Mouse (Mus musculus) midbrain, postnatal 0 days (tissue): ENCODE data around the gene Fam131b. TPM values are rescaled to one million over a fixed set of nuclear protein-coding genes. Genes with fewer than 3 reads are reported as not detected.

Source experiments
- ATAC-seq: fragments of 200-750 bp; cut with Nextera tagmentation; 2 replicates; pipeline ENCODE4 v1.8.0; 2017; ENCODE audit warnings: moderate number of reproducible peaks, mild to moderate bottlenecking, moderate TSS enrichment, moderate library complexity; ENCODE audit not compliant: low FRiP score
- DNase-seq: peaks from one replicate; pipeline ENCODE4 v3.0.0-alpha.2; 2015; ENCODE audit warnings: low spot score
- H3K27ac ChIP-seq: fragments of 300-500 bp; sonication (generic); 2 replicates; pipeline ENCODE4 v1.5.1; 2014; ENCODE audit warnings: low read depth, mild to moderate bottlenecking, low read length, mixed read lengths
- H3K27me3 ChIP-seq: fragments of 300-500 bp; sonication (generic); 2 replicates; pipeline ENCODE4 v1.6.1; 2014; ENCODE audit warnings: low read length, control low read depth, mixed read lengths; ENCODE audit not compliant: insufficient read depth
- H3K36me3 ChIP-seq: fragments of 300-500 bp; sonication (generic); 2 replicates; pipeline ENCODE4 v1.6.1; 2014; ENCODE audit warnings: low read length, control low read depth, mixed read lengths; ENCODE audit not compliant: insufficient read depth
- H3K4me1 ChIP-seq: fragments of 300-500 bp; sonication (generic); 2 replicates; pipeline ENCODE4 v1.6.1; 2014; ENCODE audit warnings: mild to moderate bottlenecking, control low read depth, antibody characterized with exemption, low read length, mixed read lengths; ENCODE audit not compliant: insufficient read depth
- H3K4me2 ChIP-seq: fragments of 300-500 bp; sonication (generic); 2 replicates; pipeline ENCODE4 v1.6.1; 2014; ENCODE audit warnings: low read depth, mild to moderate bottlenecking, low read length, mixed read lengths; ENCODE audit not compliant: poor library complexity, severe bottlenecking
- H3K4me3 ChIP-seq: fragments of 300-500 bp; sonication (generic); 2 replicates; pipeline ENCODE4 v1.5.1; 2014; ENCODE audit warnings: low read depth, mild to moderate bottlenecking, low read length, moderate library complexity
- H3K9ac ChIP-seq: fragments of 300-500 bp; sonication (generic); replicated peaks from 2 replicates; pipeline ENCODE4 v1.6.1; 2014; ENCODE audit warnings: mild to moderate bottlenecking, low read length, moderate library complexity, mixed read lengths; ENCODE audit not compliant: poor library complexity, severe bottlenecking
- H3K9me3 ChIP-seq: fragments of 300-500 bp; sonication (generic); 2 replicates; pipeline ENCODE4 v1.6.1; 2016; ENCODE audit warnings: low read length, control low read depth
- CTCF ChIP-seq: IDR thresholded peaks from 2 replicates; pipeline ENCODE4 v1.5.1; 2016; ENCODE audit warnings: antibody characterized with exemption, mild to moderate bottlenecking
- WGBS: fragments of 180-500 bp; shearing (Covaris S2); extraction: QIAGEN DNeasy Blood & Tissue Kit; methylation state at CpG from one replicate; pipeline ENCODE4 v1.1.7; 2014; 5-methylcytosine and 5-hydroxymethylcytosine counted together
- polyA plus RNA-seq: library from polyadenylated mRNA; unstranded; fragments of >200 nt; fragmentation: Nextera tagmentation; extraction: Ambion mirVana; gene quantifications from 2 replicates; pipeline ENCODE4 v1.2.1, GENCODE M21; 2015
- total RNA-seq: library from RNA; depleted of rRNA; stranded (reverse); fragments of >200 nt; gene quantifications from 2 replicates; pipeline ENCODE4 v1.2.3, GENCODE M21; 2014

The Fam131b gene
- total and polyA plus RNA-seq, 2 experiments from 2014 or later, result 5.6 to 59.6 TPM

- H3K9ac ChIP-seq, result no peak overlapping the region
- no peaks in the 10 kb centered on the region for H3K27me3 ChIP-seq
- ATAC-seq (no peak), DNase-seq (no peak)
- peaks cover 19% of the 10 kb centered on the region for H3K36me3 ChIP-seq
- H3K27ac ChIP-seq, result no peak overlapping the region
- H3K4me1 ChIP-seq, result 0 out of 2 replicates have a peak, but pooled peaks cover 2% of the 10 kb centered on the region
- WGBS, result 44% methylated on average over 1 of the region's 1 CpGs
- no peak for TF ChIP-seq CTCF
- H3K4me2 ChIP-seq, result no peak overlapping the region
- H3K4me3 ChIP-seq, result no peak overlapping the region
- H3K9me3 ChIP-seq, result no peaks in the 10 kb centered on the region
These were observed 38.1 kb upstream of the Fam131b start for GRCm38 (mm10) chr6:42362497-42362896.

GRCm38 (mm10) chr6:42362074-42362473, 37.6 kb upstream of the Fam131b start:
- Histone ChIP-seq H3K4me2 (no peak overlapping the region), H3K27ac (no peak overlapping the region), H3K4me3 (no peak overlapping the region), H3K36me3 (peaks cover 23% of the 10 kb centered on the region), H3K9ac (no peak overlapping the region), H3K27me3 (no peaks in the 10 kb centered on the region), H3K4me1 (0 out of 2 replicates have a peak, but pooled peaks cover 2% of the 10 kb centered on the region), H3K9me3 (no peaks in the 10 kb centered on the region)
- no peak for ATAC-seq
- 59% methylated on average over 1 of the region's 1 CpGs for WGBS
- no peak for TF ChIP-seq CTCF
- DNase-seq, result no peak

- Histone ChIP-seq H3K27me3 (no peaks in the 10 kb centered on the region), H3K36me3 (peaks cover 27% of the 10 kb centered on the region), H3K4me3 (no peak overlapping the region), H3K4me2 (no peak overlapping the region), H3K9me3 (no peaks in the 10 kb centered on the region), H3K4me1 (0 out of 2 replicates have a peak, but pooled peaks cover 2% of the 10 kb centered on the region), H3K27ac (no peak overlapping the region), H3K9ac (no peak overlapping the region)
- 94% methylated on average over 13 of the region's 13 CpGs for WGBS
- no peak for TF ChIP-seq CTCF
- DNase-seq (no peak), ATAC-seq (no peak)
These were observed 36.8 kb upstream of the Fam131b start for GRCm38 (mm10) chr6:42361041-42361895.

GRCm38 (mm10) chr6:42360231-42360840, 35.9 kb upstream of the Fam131b start:
- DNase-seq, result no peak
- Histone ChIP-seq H3K27ac (no peak overlapping the region), H3K4me2 (no peak overlapping the region), H3K4me1 (0 out of 2 replicates have a peak, but pooled peaks cover 2% of the 10 kb centered on the region), H3K27me3 (no peaks in the 10 kb centered on the region), H3K9me3 (no peaks in the 10 kb centered on the region), H3K9ac (no peak overlapping the region), H3K36me3 (peaks cover 36% of the 10 kb centered on the region), H3K4me3 (no peak overlapping the region)
- WGBS, result 92% methylated on average over 6 of the region's 6 CpGs
- TF ChIP-seq CTCF, result no peak
- no peak for ATAC-seq

- H3K27me3 ChIP-seq, result no peaks in the 10 kb centered on the region
- peaks cover 36% of the 10 kb centered on the region for H3K36me3 ChIP-seq
- no peak overlapping the region for H3K4me3 ChIP-seq
- DNase-seq (no peak), ATAC-seq (no peak)
- no peak for TF ChIP-seq CTCF
- H3K4me2 ChIP-seq, result no peak overlapping the region
- H3K4me1 ChIP-seq, result 0 out of 2 replicates have a peak, but pooled peaks cover 2% of the 10 kb centered on the region
- H3K9me3 ChIP-seq, result no peaks in the 10 kb centered on the region
- 71% methylated on average over 9 of the region's 9 CpGs for WGBS
- H3K9ac ChIP-seq, result no peak overlapping the region
- no peak overlapping the region for H3K27ac ChIP-seq
These were observed 35.1 kb upstream of the Fam131b start for GRCm38 (mm10) chr6:42359364-42360147.
